Mouse (Mus musculus) erythroblast, adult 5-6 weeks (primary cell): Measurements from ENCODE around the gene Tgfbrap1. TPM values are rescaled to one million over a fixed set of nuclear protein-coding genes. Genes with fewer than 3 reads are reported as not detected.
"Not testable (repeated sequence)": the region's sequence is repeated elsewhere in the genome, so short reads cannot be mapped to it uniquely, and the experiment has no call there.

Experiments used
- ATAC-seq: replicated peaks from 2 replicates; pipeline ENCODE4 v1.8.0; 2016; ENCODE audit warnings: moderate number of reproducible peaks, mild to moderate bottlenecking, moderate TSS enrichment, inconsistent platforms; ENCODE audit not compliant: poor library complexity, low FRiP score, severe bottlenecking
- total RNA-seq, 2 experiments: library from RNA; stranded (forward) in 1 of 2; stranded (reverse) in 1 of 2; fragments of 150-400 nt in 1 of 2; fragments of 200-764, 138-1000 nt in 1 of 2; gene quantifications; 2 replicates each; pipeline versions ENCODE4 v1.2.3 to v1.2.4; 2015 to 2017; ENCODE audit warnings: low replicate concordance in 2 of 2

Gene Tgfbrap1
- total RNA-seq (2015; ENCODE audit: low replicate concordance) = 6.9 and 8.5 TPM in 2 replicates
- 3.5 and 5.4 TPM in 2 replicates for total RNA-seq (2017; ENCODE audit: low replicate concordance)

DNA sequence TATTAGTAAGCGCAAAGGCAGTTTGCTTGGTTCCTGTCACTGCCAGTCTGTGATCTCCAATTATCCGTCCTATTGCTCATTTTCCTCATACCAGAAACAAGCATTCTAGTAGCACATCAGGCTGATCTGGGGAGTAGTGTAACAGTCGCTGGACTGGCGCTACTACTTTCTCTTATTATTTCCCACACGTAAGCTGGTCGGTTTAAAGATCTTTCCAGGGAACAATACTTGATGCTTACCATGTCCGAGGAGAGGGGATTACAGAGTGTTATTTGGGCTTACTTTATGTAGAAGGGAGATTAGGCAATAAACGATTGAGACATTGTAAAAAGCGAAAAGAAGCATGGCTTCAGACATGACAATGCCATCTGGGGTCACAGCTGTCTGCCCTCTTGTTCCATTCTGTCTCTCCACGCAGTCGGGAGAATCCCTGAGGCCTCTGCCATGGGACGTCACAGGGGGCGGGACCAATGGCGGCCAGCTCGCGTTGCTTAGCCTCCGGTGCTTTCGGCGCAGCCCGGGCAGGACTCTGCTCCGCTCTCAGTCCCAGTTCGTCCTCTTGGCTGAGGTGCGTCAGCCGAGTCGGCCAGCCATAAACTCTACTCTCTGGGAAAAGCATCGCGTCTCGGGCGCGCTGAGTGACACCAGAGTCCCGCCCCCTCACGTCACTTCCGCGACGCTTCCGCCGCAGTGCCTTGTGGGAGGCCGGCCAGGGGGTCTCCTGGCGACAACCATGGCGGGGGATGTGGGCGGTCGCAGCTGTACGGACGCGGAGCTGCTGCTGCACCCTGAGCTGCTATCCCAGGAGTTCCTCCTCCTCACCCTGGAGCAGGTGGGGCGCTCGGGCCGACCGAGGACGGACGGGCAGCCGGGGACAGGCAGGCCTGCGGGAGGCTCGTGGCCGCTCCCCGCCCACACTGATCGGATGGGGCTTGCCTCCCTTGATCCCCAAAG, at the start of gene Tgfbrap1, which contains the start of gene AI597479:
Gene Tgfbrap1 (minus strand): TSS at position 607 of the 954 bp plus-strand sequence.
Gene AI597479 (plus strand): TSS at position 680 of the 954 bp plus-strand sequence.
- ATAC-seq = peak; percentile 98

DNA sequence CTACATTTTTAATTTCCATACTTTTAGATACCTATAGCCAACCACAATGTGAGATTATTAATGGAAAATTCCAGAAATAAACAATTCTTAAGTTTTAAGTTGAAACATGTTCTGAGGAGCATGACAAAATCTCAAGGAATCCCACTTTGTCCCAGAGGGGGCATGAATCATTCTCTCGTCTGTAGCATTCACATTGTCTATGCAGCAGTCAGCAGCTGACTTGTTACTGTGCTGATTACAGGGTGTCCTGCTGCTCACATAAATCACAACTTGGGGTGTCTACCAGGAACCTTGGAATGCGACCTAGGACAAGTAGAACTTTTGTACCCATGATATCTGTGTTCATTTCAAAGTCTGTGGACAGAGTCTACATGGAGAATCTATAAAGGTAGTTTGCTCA, 49.0 kb upstream of the Tgfbrap1 start:
- ATAC-seq = no peak

- ATAC-seq = no peak
These were observed 47.0 kb upstream of the Tgfbrap1 start for GRCm38 (mm10) chr1:43145388-43145787.

GRCm38 (mm10) chr1:43144338-43144906, 46.0 kb upstream of the Tgfbrap1 start:
- no peak for ATAC-seq

DNA sequence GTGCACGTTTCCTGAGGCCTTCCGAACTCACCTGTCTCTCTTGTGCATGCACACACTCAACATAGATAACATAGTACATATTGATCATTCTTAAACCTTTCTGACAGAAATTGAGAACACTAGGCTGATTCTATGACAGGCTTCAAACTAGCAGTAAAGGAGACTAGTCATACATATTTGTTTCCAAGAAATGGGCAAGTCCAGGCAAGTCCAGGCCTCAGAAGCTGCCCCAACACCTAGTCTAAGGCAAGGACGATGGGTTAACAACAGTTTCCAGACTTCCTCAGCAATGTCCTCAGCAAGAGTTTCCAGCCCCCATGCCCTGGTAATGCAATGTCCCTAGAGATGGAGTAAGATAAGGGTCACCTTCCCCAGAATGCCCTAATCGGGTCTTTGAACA, 45.4 kb upstream of the Tgfbrap1 start:
- no peak for ATAC-seq

DNA sequence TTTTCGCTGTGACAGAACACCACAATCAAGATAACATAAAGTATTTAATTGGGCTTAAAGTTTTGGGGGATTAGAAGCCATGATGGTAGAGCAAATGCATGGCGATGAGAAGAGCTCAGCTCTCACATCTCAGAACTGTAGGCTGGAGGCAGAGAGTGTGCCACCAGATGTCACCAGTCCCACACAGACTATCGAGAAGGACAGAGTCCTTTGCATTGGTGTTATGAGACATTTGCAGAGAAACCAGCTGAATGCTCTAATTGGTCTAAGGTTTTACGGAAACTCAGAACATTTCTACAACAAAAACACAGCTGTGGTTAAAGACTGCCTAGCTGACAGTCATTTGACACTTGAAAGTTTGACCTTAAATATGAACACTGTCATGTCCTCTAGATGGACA, 44.8 kb upstream of the Tgfbrap1 start:
- no peak for ATAC-seq

- ATAC-seq = no peak
These were observed 44.4 kb upstream of the Tgfbrap1 start for GRCm38 (mm10) chr1:43142849-43143248.

GRCm38 (mm10) chr1:43141555-43141961, 43.1 kb upstream of the Tgfbrap1 start:
- no peak for ATAC-seq

GRCm38 (mm10) chr1:43139587-43140266, 41.3 kb upstream of the Tgfbrap1 start:
- ATAC-seq = peak; percentile 80

DNA sequence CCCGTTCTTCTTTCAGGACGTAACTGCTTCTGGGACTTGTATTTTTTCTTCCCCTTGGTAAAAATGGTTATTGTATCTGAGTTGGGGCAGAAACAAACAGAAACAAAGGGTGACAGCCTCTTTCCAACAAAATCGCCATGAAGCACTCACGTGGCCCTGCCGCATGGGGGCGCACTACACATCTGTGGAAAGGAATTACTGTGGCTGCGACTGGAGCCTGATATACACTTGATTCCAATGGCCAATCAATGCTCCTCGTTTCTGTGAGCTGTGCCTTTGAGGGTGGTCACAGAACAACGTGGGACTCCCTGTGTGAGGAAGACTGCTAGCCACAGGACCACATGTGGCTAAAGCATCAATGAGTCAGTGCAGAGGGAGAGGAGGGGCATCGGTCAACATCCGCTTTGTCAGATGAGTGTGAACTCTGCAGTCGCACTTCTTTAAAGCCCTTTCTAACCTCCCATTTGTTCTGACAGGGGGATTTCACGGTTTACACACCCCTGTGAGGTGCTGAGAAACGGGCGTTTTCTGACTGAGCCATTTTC, 39.9 kb upstream of the Tgfbrap1 start:
- no peak for ATAC-seq

- no peak for ATAC-seq
These were observed 38.9 kb upstream of the Tgfbrap1 start for GRCm38 (mm10) chr1:43137334-43137733.

GRCm38 (mm10) chr1:43136488-43137029, 38.1 kb upstream of the Tgfbrap1 start:
- ATAC-seq = not testable (repeated sequence)

DNA sequence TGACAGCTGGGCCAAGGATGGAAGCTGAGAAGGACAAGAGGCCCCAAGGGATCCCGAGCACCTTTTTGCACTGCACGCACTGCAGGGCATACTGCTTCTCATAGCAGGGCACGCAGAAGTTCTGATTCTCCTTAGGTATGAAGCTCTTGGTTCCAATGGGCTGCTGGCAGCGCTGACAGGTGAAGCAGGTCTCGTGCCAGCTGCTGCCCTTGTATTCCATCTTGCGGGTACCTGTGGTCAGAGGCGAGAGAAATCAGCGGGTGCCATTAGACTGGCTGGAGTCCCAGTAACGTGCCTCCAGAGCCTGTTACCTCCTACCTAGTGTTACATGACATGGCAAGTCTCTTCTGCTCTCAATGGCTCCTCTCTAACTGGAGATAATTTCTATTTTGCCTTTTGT, 33.2 kb upstream of the Tgfbrap1 start:
- no peak for ATAC-seq

GRCm38 (mm10) chr1:43130219-43130981, 32.0 kb upstream of the Tgfbrap1 start:
- ATAC-seq = no peak

DNA sequence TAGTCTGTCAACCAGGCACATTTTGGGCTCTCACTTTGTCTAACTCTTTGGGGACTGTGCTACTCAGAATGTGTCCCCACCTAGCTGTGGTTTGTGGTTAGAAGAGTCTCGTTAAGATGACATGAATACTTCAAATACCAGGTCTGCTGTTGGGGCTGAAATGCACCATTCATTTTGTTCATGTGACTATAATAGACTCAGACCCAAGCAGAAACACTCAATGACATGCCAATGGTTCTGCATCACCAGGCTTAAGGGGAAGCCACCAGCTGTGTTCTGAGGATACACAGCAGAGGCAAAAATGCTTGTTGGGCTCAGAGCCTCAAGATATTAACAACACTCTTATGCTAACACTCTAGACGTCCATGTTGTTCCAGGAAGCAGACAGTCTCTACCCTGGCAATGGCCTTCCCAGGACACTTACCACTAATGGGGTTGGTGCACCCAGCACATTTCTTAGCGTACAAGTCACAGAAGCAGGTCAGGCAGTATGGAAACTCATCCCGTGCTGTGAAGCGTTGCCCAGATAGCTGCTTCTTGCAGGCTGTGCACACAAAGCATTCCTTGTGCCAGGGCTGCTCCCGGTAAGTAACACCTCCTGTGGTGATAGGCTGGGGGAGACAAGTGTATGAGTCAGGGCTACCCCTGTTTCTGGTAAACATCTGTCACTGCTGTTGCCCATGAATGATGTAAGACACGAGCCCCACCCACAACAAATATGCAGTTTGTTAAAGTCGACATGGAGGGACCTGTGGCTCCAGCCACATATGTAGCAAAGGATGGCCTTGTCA, 29.6 kb upstream of the Tgfbrap1 start:
- no peak for ATAC-seq

- ATAC-seq = no peak
These were observed 28.8 kb upstream of the Tgfbrap1 start for GRCm38 (mm10) chr1:43127196-43127595.

DNA sequence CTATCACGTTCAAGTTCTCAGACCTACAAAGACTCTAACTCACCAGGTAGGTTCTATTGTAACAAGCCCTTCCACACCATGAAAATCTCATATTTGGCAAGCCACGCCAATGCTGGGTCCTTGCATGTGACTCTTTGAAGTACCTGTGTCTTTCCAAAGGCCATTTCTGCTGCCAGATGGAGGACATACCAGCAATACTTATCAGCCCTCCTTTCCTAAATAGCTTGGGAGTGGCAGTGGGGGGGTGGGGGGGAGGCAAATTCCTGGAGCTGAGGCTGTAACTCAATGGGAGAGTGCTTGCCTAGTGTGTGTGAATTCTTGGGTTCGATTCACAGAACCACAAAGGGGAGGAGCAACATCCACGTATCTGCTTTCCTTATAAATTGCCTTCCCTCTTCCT, 26.3 kb upstream of the Tgfbrap1 start:
- ATAC-seq = no peak

DNA sequence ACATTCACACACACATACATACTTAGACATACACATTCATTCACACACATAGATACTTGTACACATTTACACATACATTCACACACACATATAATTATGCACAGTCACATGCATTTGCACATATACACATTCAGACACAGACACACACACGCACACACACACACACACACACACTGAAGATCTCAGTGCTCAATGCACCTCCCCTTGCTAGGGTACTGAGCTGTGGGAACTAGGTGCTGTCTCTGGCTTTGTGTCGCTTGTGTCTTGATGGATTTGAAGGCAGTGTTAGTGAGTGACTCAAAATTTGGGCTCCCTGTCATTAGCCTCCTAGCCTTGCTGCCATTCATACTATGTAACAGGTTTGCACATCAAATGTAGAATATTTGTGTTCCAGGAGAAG, 24.2 kb upstream of the Tgfbrap1 start:
- no peak for ATAC-seq
